Mouse (Mus musculus) kidney, adult 2 months (tissue): Measurements from ENCODE around the gene Gm17542. TPM values are rescaled to one million over a fixed set of nuclear protein-coding genes. Genes with fewer than 3 reads are reported as not detected.

Source experiments
- DNase-seq: peaks from one replicate; pipeline ENCODE4 v3.0.0; 2021
- H3K27ac ChIP-seq: fragments of 200-500 bp; 2 replicates; pipeline ENCODE4 v1.5.1; 2012; ENCODE audit warnings: low read depth, low read length, control low read depth, inconsistent platforms; ENCODE audit not compliant: insufficient read depth
- H3K27me3 ChIP-seq: fragments of 200-500 bp; replicated peaks from 2 replicates; pipeline ENCODE4 v1.6.1; 2012; ENCODE audit warnings: mild to moderate bottlenecking, moderate library complexity, low read length, inconsistent platforms; ENCODE audit not compliant: control insufficient read depth, insufficient read depth
- H3K36me3 ChIP-seq: fragments of 200-500 bp; 2 replicates; pipeline ENCODE4 v1.6.1; 2012; ENCODE audit warnings: mild to moderate bottlenecking, moderate library complexity, low read length, inconsistent platforms; ENCODE audit not compliant: control insufficient read depth, insufficient read depth
- H3K4me1 ChIP-seq: fragments of 200-500 bp; 2 replicates; pipeline ENCODE4 v1.6.1; 2011; ENCODE audit warnings: low read length; ENCODE audit not compliant: control insufficient read depth, insufficient read depth
- H3K4me3 ChIP-seq: fragments of 200-500 bp; 2 replicates; pipeline ENCODE4 v1.5.1; 2011; ENCODE audit warnings: mild to moderate bottlenecking, low read depth, low read length, control low read depth; ENCODE audit not compliant: insufficient read depth
- CTCF ChIP-seq: fragments of 200-500 bp; conservative IDR thresholded peaks from 2 replicates; pipeline ENCODE4 v1.5.1; 2011; ENCODE audit warnings: low read depth, mild to moderate bottlenecking, control low read depth, low read length, moderate library complexity, mixed read lengths; ENCODE audit not compliant: insufficient read depth, insufficient read length
- POLR2A ChIP-seq: fragments of 200-500 bp; IDR thresholded peaks from one replicate; pipeline ENCODE4 v1.6.1; 2011; ENCODE audit warnings: low read depth, low read length, control low read depth
- WGBS: fragments of 180-500 bp; shearing (Covaris S2); methylation state at CpG from one replicate; pipeline ENCODE4 v1.1.7; 2018; 5-methylcytosine and 5-hydroxymethylcytosine counted together
- polyA plus RNA-seq: library from polyadenylated mRNA; depleted of rRNA; stranded (reverse); fragments of >200 nt; gene quantifications from 2 replicates; pipeline ENCODE4 v1.2.3, GENCODE M21; 2012

The Gm17542 gene
- polyA plus RNA-seq, 1 experiment: not detected

DNA sequence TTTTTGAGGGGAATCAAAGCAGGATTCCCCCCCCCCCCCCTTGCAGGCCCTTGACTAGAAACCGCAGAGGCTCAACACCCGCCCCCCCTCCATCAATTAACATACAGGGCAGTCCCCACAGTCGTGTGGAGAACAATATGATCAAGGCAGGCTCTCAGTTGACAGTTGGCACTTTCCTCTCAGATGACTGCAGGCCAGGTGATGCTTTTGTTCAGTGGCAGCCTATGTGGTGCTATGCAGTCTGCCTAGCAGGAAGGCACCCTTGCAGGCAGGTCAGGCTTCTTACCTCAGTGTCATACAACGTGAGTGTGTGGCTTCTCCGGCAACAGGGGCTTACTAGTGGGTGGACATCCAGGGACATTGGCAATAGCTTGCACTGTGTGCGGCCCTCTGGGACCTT is 17.4 kb downstream of the Gm17542 start:
- Histone ChIP-seq H3K36me3 (no peaks in the 10 kb centered on the region), H3K27me3 (no peaks in the 10 kb centered on the region), H3K4me1 (no peaks in the 10 kb centered on the region), H3K27ac (no peak overlapping the region), H3K4me3 (no peak overlapping the region)
- 48% methylated on average over 6 of the region's 6 CpGs for WGBS
- no peak for DNase-seq
- TF ChIP-seq CTCF: no peak
- no peak for TF ChIP-seq POLR2A

DNA sequence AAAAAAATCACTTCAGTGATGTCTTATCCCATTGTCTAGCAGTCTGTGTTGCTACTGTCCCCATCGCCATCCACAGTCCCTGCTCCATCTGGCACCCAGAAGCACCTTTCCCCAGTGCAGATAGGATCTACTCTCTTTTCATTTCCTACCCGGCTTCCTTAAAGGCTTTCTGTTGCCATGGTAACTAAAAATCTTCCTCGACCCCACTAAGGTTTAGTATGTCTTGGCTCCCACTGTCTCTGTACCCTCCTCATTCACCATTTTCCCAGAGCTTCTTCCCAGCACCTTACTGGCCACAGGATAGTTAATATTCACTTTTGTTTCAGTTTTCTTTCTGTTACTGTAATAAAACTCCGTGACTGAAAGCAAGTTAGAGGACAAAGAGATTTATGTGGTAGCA is 17.9 kb downstream of the Gm17542 start:
- H3K27me3 ChIP-seq: no peaks in the 10 kb centered on the region
- DNase-seq: no peak
- H3K4me1 ChIP-seq: no peaks in the 10 kb centered on the region
- no peak overlapping the region for H3K4me3 ChIP-seq
- 22% methylated on average over 4 of the region's 4 CpGs for WGBS
- H3K36me3 ChIP-seq: no peaks in the 10 kb centered on the region
- no peak overlapping the region for H3K27ac ChIP-seq
- TF ChIP-seq POLR2A (no peak), CTCF (no peak)

DNA sequence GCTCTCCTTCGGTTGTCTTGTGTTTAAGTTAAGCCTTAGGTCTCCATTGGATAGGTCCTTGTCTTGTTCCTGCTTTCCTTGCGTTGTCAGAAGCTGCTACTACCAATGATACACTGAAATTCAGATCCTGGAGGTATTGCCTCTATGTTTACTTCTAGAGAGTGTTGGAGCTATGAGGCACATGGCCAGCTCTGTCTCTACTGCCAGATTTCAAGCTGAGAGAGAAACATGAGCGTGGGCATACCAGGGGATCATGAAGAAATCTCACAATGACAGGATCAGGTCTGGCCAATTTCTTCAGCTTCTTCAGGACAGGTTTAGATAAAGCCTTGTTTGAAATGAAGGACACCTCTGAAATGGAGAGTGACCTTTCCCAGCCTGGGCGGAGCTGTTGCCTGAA is 19.1 kb downstream of the Gm17542 start:
- WGBS: 93% methylated on average over 4 of the region's 4 CpGs
- Histone ChIP-seq H3K4me1 (no peaks in the 10 kb centered on the region), H3K36me3 (no peaks in the 10 kb centered on the region), H3K27me3 (no peaks in the 10 kb centered on the region), H3K4me3 (no peak overlapping the region), H3K27ac (no peak overlapping the region)
- no peak for TF ChIP-seq CTCF
- no peak for TF ChIP-seq POLR2A
- DNase-seq: no peak

DNA sequence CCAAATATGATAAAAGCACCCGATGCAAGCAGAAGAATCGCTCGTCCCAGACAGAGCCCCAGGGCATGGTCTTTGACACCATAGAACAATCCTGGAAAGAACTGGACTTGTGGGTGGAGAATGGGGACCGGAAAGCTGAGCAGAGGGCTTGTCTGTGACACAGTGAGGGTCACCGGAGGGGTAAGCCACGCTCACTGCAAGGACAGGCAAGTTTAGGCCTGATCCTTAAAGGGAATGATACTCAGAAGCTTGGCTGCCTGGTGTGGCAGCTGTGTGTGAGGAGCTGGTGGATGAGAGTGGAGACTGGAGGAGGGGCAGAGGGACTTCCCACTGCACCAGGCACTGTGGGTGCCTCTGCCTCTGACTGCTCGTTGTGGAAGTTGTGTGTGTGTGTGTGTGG is 27.0 kb downstream of the Gm17542 start:
- 67% methylated on average over 6 of the region's 7 CpGs for WGBS
- H3K4me3 ChIP-seq: no peak overlapping the region
- no peak overlapping the region for H3K27ac ChIP-seq
- no peaks in the 10 kb centered on the region for H3K36me3 ChIP-seq
- H3K4me1 ChIP-seq: no peaks in the 10 kb centered on the region
- DNase-seq: no peak
- no peak for TF ChIP-seq CTCF
- TF ChIP-seq POLR2A: no peak
- no peaks in the 10 kb centered on the region for H3K27me3 ChIP-seq

DNA sequence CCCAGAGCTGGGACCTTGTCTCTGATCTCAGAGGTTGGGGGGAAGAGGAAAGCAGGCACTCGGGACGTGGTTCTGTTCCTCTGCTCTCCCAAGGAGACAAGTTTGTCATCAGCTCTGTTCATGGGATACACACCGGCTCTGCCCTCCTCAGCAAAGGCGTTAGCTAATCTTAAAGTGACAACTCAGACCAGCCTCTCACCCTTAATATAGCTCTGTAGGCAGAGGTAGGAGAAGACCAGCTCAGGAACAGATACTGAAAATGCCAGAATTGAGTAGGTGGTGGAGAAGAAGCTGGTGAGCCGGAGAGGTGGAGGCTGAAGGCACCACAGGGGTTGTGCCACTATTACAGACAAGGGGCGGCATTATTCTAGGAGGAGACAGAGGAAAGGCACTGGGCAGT is 38.7 kb downstream of the Gm17542 start:
- H3K27ac ChIP-seq: no peak overlapping the region
- no peak for DNase-seq
- H3K36me3 ChIP-seq: no peaks in the 10 kb centered on the region

DNA sequence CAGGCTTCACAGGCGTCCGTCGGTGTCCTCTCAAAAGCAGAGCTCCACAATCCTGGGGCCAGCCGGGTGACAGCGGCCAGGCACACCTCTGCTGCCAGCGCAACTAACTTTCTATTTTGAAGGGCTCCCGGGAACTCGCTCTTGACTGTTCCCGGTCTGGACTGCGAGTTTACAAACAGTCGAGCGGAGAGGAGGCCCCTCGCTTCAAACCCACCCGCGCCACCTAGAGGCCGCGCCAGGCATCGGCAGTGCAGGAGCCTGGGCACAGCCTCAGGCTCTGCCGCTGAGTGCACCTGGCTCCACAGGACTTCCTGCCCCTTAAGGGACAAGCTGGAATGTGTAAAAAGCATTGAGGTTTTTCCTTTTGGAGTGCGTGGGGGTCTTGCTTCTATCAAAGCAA is 42.5 kb downstream of the Gm17542 start, which contains the start of gene Edar:
Edar (minus strand) TSS at position 122 of the 400 bp plus-strand sequence.
- WGBS: 2% methylated on average over 20 of the region's 20 CpGs
- Histone ChIP-seq H3K27me3 (no peaks in the 10 kb centered on the region), H3K4me3 (peak within 1 kb of the TSS; percentile 48), H3K36me3 (no peaks in the 10 kb centered on the region), H3K27ac (no peak within 1 kb of the TSS), H3K4me1 (no peaks in the 10 kb centered on the region)
- peak; percentile 74 for DNase-seq
- TF ChIP-seq CTCF (peak; percentile 75), POLR2A (no peak)

More for the DNA sequence above, 38.7 kb downstream of the Gm17542 start:
- no peak overlapping the region for H3K4me3 ChIP-seq
- WGBS: 87% methylated on average over 6 of the region's 6 CpGs
- no peaks in the 10 kb centered on the region for H3K27me3 ChIP-seq
- TF ChIP-seq CTCF (no peak), POLR2A (no peak)
- no peaks in the 10 kb centered on the region for H3K4me1 ChIP-seq

DNA sequence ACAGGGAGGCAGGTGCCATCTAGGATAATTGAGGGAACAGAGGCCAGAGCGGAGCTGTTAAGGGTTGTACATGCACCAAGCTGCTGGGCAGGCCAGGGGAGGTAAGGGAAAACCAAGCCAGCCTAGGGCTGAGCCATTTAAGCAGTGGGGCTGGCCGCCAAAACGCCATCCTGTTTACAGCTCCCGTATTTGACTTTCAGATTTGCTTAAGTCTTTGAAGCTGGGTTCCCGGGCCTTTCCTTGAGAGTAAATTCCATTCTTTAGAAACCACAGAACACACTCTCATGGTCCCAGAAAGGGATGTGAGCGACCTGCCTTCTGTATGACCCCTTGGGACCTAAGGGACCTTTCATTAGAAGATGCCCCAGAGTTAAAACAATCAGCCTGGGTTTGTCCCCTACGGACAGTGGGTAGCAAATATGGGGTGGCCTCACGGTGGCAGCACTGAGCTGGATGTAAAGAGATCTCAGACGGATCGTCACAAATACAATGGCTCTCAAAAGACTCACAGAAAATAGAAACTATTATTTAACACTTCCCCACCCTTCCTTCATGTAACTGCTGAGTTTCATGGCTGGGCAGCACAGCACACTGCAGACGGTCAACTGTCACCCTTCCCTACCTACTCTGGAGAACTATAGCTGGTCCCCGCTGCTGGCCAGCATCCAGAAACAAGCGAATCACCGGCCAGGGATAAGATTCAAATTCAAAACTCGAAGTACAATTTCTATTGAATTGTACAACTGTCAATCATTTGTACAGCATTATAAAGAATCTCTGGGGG is 44.5 kb downstream of the Gm17542 start:
- Histone ChIP-seq H3K4me1 (no peaks in the 10 kb centered on the region), H3K4me3 (no peak overlapping the region), H3K36me3 (no peaks in the 10 kb centered on the region), H3K27ac (no peak overlapping the region), H3K27me3 (no peaks in the 10 kb centered on the region)
- WGBS: 29% methylated on average over 15 of the region's 15 CpGs
- DNase-seq: peak; percentile 73
- no peak for TF ChIP-seq POLR2A
- peak; percentile 64 for TF ChIP-seq CTCF
